Mouse (Mus musculus): Measurements from ENCODE around the gene Ankrd1.

- TF ChIP-seq POLR2A (IDR thresholded peaks at IDR 0.05; ENCODE audit: low read depth, low read length) (no peak), NELFE (IDR thresholded peaks at IDR 0.05; ENCODE audit: low read depth, low read length) (no peak), RCOR1 (conservative IDR thresholded peaks at IDR 0.05; ENCODE audit: low read depth, low read length) (no peak), USF2 (conservative IDR thresholded peaks at IDR 0.05; ENCODE audit: low read depth, low read length) (no peak), ZKSCAN1 (IDR thresholded peaks at IDR 0.05; ENCODE audit: borderline replicate concordance, low read depth, low read length) (no peak), JUN (IDR thresholded peaks at IDR 0.05; ENCODE audit: insufficient read depth, low read depth, low read length) (no peak), KAT2A (IDR thresholded peaks at IDR 0.05; ENCODE audit: insufficient replicate concordance, low read length) (no peak), JUND (conservative IDR thresholded peaks at IDR 0.05; ENCODE audit: low read depth, low read length) (no peak), MYC (IDR thresholded peaks at IDR 0.05; ENCODE audit: low read depth, low read length) (no peak)
These were observed 8.5 kb upstream of the Ankrd1 start for GRCm38 (mm10) chr19:36128440-36128839.
